Mouse (Mus musculus) mature B cell (primary cell): ENCODE results near the gene Pla2g2f.

Source experiments
- in situ Hi-C: fragments of 300-500 bp; cut with MboI; formaldehyde crosslinking; loops from 2 replicates; pipeline ENCODE4 v1.14.3; 2019

The Pla2g2f gene

DNA sequence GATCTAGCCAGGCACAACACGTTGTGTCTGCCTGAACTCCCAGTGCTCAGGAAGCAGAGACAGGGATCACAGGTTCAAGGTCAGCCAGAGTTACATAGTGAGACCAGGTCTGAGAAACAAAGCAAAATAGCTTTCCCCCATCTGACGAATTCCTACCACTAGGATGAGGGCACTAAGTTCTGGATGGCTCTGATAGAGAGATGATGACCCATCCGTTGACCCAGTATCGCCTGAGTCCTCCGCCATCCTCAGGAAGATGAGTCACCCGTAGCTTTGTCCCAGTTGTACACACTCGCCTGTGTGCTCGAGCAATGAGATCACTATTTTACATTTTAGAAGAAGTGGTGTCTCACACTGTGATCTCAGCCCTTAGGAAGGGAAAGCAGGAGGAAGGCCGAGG, 4.8 kb upstream of the Pla2g2f start:
- in situ Hi-C loops: no loop called here

DNA sequence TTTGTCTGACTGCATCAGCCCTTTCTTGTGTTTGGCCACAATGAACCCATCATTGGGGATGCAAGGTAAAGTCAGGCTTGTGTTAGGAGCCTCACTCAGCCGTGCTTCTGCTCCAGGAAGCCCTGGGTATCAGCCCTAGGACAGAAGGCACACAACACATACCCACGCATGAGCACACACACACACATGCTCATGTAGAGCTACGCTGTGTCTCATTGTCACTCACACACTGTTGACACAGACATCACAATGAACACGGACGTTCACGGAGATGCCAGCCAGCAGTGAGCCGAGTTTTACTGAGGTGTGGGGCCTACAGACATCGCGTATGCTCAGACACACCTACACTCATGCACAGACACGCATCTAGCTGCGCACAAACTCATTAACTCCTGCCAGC, 1.4 kb downstream of the Pla2g2f start:
- in situ Hi-C loops: no loop called here

DNA sequence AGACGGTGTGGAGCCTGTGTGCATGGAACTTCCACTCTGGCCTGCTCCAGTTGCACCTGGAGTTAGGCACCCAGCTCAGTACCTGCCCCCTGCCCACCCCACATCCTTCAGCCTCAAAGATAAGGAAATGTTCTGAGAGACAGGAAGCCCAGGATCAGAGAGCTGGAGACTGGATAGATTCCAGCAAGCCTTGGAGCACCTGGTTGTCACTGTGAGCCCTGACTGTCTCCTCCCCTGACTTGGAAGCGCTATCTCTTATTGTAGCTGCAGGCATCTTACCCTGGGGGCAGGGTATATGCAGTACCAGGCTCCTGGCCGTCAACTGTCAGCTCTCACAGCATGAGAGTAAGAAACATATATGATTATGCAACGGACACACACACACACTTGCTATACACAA, 2.0 kb downstream of the Pla2g2f start:
- in situ Hi-C loops: no loop called here

DNA sequence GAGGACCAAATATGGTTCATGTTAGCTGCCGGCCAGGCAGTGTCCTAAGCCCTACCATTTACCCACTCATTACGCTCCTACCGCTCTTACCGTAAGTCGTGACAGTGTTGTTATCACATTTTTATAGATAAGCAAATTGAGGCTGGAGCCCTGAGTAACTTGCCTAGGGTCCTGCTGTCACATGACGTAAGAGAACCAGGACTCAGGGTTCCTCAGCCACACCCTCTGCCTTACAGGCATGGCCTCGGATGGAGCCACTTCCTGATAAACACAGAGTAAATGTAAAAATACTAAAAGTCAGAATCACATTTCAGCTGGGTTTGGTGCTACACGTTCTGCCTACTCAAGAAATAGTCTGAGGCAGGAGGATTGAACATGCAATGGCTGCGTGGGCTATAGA, 3.0 kb downstream of the Pla2g2f start:
- in situ Hi-C loops: no loop called here

DNA sequence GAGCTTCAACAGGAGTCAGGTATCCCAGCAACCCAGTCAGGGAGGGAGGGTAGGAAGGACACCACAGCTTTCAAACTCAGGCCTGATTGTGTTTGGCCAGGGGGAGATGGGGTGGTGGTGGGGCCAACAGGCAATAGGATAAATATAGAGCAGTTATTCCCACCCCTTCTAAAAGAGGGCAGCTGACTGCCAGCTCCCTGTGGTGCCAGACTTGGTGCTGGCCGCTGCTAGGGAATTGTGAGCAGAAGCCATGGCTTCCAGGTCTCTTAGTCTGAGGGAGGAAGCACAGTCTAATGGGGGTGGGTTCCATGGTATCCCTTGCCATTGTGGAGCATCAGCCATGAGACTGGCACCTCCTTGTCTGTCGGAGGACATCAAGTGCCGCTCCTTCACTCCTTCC, 3.8 kb downstream of the Pla2g2f start:
- in situ Hi-C loops: no loop called here

DNA sequence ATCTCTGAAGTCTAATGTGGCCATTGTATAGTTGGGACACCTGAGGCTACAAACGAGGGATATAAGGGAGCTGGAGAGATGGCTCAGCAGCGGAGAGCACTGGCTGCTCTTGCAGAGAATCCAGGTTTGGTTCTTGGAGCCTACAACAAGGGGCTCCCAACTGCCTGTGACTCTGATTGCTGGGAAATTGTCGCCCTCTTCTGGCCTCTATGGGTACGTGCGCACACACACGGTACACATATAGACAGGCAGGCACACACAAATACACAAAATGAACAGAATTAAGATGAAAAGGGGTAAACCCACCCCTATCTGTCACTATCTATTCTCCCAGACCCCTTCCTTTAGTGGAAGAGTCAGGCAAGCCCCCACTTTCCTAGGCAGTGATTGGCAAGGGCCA, 4.8 kb downstream of the Pla2g2f start:
- in situ Hi-C loops: no loop called here

DNA sequence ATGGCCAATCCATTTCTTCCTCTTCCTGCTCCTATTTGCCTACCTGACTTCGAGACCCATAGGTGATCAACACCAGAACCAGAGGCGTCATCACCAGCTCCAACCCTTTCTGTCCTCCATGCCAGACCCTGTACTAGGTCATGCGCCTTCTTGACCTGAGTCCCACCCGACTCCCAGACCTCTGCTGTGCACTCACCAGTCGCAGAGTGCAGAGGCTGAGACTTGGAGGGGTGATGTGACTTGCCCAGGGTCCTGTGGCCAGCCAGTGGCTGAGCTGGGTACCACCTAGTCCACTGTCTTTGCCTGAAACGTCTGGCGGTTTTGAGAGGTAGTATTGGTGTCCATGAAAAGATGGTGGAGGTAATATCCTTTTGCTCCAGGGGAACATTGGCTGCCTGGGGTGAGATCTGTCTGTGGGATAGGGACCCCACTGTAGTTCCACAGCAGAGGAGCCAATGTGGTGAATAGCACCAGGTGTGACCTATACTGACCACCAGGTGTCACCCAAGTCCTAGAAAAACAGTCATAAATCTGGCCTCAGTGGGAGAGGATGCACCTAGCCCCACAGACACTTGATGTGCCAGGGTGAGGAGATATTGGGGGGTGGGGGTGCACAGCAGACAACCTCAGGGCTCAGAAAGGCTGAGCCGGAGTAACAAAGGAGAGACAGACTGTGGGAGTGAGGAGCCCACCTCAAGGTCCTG, 8.9 kb downstream of the Pla2g2f start:
- in situ Hi-C loops: no loop called here

DNA sequence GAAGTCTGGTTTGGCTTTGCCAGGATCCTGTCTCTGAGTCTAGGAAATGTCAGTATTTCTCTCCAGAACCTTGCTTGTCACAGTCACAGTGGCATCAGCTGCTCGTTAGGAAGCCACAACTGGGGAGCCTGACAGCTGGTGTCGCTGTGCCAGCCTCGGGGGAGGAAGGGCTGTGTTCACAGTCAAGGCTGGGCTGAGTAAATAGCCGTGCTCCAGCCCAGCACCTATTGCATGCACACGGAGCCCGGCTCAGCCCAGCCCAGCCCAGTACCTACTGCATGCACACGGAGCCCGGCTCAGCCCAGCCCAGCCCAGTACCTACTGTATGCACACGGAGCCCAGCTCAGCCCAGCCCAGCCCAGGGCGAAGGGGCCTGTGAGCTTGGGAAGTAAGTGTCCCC, 9.6 kb downstream of the Pla2g2f start:
- in situ Hi-C loops: no loop called here

DNA sequence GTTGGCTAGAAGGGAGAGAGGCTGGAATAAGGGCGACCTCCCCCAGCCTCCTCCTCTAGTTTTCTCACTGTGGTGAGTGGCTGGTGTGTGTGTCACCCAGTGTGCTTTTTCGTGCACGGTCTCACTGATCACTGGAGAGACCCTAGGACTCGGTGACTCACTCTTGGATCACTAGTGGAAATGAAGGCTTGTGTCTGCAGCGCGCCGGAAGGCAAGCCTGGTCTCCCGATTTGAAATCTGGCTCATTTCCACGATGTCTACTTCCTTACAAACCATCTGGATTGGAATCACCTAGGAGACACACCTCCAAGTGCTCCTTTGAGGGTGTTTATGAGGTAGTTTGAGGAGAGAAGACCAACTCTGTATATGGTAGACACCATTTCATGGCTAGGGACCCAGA, 10.6 kb downstream of the Pla2g2f start:
- in situ Hi-C loops: no loop called here

DNA sequence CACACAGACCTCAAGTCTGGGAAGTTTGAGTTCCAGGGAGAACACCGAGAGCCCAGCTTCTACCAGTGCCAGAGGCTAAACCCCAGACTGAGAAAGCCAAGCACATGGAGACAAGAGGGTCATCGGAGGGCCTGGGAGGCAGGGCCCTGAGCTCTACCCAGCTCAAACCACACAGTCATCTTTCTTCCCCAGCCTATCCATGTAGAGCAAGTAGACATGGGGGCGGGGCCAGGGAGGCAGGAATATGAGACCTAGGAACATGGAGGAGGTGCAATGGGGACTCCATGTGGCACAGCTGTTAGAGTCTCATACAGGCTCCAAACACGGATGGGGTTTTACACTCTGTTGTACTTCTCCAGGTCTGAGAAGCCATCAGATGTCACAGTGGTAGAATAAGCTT, 11.5 kb downstream of the Pla2g2f start:
- in situ Hi-C loops: no loop called here

DNA sequence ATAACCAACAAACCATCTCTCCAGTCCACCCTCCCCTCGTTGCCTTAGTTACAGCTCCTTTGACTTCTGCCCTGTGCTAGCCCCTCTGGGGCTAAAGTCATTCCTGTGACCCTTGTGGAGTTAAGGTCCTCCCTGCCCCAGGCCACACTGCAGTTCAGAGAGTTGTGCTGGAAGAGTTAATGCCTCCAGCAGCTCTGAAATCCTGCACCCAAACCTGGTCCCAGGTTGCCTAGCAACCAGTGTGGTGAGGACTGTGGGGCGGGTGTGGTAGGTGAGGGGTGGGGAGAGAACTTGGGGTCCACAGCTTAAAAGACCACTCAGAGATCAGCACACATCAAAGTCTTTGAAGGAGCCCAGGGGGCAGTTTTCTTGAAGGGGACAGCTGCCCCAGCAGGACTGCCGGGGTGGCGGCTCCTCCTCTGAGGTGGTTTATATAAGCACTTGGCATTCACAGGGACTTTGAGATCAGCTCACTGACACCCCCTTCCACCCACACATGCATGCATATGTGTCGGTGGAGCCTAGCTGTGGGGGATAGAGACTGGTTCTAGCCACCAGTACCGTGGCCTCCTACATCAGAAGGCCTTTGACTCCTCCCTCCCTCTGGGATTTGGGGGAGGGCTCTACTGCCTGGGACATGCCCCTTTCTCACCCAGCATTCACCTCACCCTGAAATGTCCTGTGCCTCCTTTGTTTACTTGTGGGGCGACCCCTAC, 18.1 kb downstream of the Pla2g2f start:
- in situ Hi-C loops: no loop called here

DNA sequence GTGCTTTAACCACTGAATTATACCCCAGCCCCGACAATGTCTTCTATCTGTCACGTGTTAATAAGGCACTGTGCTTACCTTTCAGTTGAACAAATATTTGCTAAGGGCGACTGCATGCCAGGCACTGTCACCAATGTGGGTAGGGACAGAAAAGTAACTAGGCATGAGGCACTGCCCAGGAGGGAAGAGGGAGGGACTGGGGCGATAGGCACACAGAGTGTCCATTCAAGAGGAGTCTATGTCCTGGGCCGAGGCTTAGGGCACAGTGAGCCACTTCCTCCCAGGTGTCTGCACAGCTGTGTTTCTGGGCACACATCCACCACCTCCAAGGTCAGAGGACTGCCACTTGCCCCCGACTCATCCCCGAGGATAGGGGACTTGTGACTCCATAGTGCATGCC, 20.4 kb downstream of the Pla2g2f start, which contains the start of gene Ubxn10:
Gene Ubxn10 (minus strand): TSS at position 137 of the 400 bp plus-strand sequence.
- in situ Hi-C loops: no loop called here

DNA sequence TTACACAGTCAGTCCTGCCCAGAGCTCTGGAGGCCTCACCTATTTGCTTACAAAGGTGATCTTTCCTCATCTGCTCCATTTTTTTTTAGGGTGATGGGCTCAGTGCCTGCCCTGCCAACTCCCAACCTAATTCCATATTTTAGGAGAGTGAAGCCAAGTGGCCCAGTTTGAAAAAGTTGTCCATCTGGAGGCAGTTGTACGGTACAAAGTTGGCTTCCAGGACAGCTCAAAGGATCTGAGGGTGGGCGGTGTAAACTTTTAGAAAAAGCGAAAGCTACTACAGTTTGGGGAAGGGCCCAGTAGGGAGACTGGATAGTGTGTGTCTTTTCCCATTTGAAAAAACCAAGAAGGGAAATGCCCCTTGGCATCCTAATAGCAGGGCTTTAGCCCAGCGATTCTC, 22.6 kb downstream of the Pla2g2f start:
- in situ Hi-C loops: no loop called here

DNA sequence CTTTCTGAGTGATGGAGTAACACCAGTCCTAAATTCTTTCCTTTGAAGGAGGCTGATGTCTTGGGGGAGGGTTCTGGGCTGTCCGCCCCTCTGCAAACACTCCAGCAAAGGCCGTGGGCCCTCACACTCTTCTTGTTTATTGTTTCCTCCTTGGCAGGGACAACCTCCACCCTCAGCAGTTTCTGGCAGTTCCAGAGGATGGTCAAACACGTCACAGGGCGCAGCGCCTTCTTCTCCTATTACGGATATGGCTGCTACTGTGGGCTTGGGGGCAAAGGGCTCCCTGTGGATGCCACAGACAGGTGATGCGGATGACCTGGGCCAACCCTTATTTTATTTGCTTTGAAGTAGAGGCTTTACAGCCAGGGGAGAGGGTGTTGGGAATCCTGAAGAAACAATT, 23.3 kb downstream of the Pla2g2f start:
- in situ Hi-C loops: no loop called here

DNA sequence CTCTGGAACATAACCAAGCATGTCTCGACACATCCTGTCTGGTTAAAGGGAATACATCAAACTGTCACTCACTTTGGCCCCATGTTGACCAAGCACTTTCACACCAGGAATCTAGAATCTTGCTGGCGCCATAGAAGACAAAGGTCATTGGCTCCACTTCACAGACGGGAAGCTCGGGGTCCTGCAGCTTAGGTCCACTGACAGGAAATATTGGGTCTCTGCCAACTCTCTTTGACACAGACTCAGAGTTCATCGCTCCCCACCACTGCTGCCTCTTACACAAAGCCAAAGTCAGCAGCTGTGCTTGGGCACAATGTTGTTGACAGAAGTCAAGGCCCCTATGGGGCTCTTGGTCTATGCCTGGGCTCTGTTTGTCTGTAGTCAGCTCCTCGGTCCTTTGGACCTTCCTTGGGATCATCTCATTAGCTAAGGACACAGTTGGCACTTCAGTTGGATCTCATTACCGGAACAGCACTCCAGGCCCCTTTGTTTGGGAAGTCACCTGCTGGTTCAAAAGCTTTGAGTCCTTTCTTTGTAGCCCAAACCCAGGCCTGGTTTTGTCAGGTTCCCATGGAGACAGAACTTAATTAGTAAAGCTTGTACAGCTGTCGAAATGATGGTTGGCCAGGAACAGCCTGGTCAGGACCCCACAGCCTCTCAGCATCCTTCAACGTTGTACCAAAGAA, 28.3 kb downstream of the Pla2g2f start:
- in situ Hi-C loops: no loop called here

DNA sequence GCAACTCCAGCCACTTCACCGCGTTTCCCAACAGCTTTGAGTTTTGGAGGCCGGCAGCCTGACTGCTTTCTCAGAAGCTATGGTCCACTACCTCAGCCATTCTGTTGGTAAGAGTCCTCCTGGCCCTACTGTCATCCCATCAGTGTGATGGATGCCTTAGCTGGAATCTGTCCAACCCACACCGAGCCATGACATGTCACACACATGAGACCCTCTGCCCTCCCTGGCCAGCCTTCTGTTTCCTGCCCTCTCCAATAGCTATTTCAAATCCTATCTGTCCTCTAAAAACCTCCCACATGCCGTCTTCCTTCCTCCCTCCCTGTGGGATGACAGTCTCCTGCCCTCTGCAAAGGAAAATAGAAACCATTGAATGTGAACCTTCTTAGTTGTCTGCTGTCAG, 31.7 kb downstream of the Pla2g2f start:
- in situ Hi-C loops: no loop called here

DNA sequence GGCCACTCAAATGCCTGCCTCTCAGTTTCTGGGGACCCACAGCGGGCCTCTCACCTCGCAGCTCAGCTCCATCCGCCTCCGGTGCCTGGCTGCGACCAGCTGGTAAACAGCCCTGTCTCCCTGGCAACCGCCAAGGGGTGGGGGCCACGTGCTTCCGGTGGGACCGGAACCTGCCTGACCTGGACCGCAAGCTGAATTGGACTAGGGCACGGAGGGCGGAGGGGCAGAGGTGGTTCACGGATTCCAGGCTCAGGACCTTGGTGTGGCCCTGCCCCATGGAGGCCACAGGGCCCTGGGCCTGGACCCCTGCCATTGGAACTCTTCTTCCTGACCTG, 32.3 kb downstream of the Pla2g2f start:
- in situ Hi-C loops: no loop called here

DNA sequence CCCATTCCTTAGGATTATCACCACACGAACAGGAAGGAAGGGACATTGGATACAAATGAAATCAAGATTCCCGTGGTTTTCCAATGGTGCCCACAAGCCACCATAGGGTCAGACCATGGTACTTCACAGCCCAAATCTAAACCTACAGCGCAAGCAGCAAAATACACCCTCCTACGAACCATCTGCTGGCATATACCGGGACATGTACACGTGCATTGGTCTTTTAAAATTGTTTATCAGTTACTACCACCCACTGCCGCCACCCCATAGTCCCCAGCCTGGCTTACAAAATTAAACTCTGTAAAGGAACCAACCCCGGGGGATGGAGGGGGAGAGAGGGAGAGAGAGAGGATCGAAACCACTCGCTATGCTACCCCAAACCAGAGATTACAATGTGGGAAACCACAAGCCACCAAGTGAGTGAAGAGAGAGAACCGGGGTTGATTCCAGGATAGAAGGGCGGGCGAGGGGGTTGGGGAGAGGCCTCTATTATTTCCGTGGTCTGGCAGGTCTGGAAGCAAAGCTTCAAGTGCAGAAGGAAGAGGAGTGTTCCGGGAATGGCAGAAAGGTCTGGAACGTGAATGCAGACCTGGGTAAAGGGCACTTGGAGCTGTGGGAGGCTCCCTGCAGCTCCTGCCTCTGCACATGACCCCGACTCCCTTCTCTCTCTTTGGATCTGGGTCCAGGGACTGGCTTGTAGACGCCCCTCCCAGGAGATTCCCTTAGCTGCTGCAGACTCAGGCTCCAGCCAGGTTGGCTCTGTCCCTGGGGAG, 32.9 kb downstream of the Pla2g2f start, which contains the start of gene Pla2g2c:
Gene Pla2g2c (plus strand): TSS at position 439 of the 773 bp plus-strand sequence.
- in situ Hi-C loops: no loop called here

DNA sequence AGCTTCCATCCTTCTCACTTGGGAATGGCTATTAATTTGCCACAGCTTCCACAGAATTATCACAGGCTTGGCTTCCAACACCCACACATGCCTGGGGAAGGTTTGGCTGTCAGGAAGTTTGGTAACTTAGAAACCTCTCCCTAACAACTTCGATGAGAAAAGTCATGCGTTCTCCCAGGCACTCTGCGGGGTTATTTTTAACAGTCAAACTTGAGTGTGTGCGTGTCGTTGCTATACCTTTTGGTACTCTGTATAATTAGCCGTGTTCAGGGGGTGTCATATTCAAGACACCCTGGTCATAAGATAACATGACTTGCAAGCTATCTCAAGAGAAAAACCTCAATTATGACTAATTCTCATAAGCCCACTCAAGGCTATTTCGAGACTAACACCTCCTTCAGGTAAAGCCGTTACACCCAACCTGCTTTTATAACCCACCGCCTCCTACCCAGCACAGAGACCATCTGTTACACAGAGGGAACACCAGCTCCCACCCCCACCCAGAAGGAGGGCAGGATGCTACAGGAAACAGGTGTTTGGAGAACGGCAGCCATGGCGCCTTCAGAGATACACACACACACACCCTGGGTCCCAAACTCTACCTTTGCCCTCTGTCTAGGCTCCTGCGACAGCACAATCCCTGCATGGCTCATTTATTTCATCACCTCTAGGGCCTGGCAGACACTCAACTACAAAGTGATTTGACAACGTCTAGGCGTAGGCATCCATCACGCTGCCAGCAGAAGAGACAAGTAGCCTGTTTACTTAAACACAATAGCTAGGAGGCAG, 33.7 kb downstream of the Pla2g2f start:
- in situ Hi-C loops: no loop called here

DNA sequence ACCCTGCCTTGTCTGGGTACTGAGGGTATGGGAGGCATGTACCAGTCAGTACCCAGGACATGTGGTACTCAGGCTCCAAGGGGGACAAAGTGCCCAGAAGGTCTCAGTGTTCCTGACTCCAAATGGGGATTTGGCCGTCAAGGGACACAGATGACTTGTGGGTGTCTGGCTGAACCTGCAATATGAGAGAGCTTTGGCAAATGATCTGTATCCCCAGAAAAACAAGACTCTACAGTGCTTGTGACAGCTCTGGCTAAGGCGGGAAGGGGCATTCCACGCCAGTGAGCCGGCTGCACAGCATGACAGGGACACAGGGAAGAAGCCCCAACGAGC, 38.2 kb downstream of the Pla2g2f start:
- in situ Hi-C loops: no loop called here

DNA sequence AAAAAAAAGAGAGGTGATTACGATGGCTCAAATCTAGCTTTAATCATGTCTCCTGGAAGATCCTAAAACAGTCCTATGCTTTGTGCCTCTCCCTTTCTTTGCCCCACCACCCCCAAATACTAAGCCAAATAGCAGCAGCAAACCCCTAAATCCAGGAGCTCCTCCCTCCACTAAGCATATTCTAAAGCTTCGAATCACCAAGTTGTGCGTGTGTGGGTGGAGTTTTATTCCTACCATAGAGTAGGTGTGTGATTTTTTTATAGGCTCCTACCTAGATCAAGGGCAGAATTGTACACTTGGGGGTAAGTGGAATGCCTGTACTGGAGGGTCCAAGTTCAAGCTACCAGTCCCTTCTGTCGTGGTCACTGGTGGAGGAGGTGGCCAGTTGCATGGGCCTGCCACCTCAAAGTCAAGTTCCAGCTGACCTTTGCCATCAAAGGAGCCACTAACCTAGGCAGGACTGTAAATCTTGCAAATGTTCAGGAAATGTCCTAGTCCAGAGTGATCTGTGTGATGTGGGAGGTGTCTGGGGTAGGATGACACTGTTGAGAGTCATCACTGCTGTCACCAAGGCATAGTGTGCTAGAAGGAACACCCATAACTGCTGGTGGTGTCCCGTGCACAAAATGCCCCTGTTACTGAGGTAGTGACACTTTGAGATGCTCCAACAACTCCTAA, 38.7 kb downstream of the Pla2g2f start:
- in situ Hi-C loops: no loop called here
